In genomic region chr19:58854899-58855298, GRCm38 (mm10) we compare ENCODE assay signal across 20 mouse cellular contexts.
DNase-seq lines count a peak whose midpoint lies in the region; ATAC-seq and TF ChIP-seq lines count a peak whose summit lies in the region.
"Had no signal": no experiment of that assay in that cellular context is flagged by ENCODE, and none has a peak within 500 bp of the region (broad histone marks: within the 10 kb centered on the region; RNA-seq: fewer than 3 reads in every experiment).

No protein-coding gene starts in this region.

- H3K27ac ChIP-seq in layer of hippocampus, adult 2 months: 0 out of 2 replicates have a peak overlapping the region, but pooled peaks have one; percentile 23
- H3K27ac ChIP-seq: embryonic facial prominence, embryonic 10.5 days; embryonic facial prominence, embryonic 12.5 days; forebrain, embryonic 13.5 days; forebrain, embryonic 15.5 days had no signal

- H3K4me3 ChIP-seq in layer of hippocampus, adult 2 months: no peak overlapping the region
- H3K4me3 ChIP-seq: embryonic facial prominence, embryonic 10.5 days; embryonic facial prominence, embryonic 12.5 days; forebrain, embryonic 13.5 days; forebrain, embryonic 15.5 days had no signal

- ATAC-seq in granulocyte monocyte progenitor cell, adult 5-6 weeks (replicated peaks; ENCODE audit: poor library complexity, severe bottlenecking): peak; percentile 61
- ATAC-seq: forebrain, embryonic 13.5 days; forebrain, embryonic 15.5 days; forebrain, postnatal 0 days had no signal

- no peak for DNase-seq in layer of hippocampus, adult 2 months (ENCODE audit: low spot score in 2 of 2)
- no peak for DNase-seq in layer of hippocampus, postnatal 10 days (ENCODE audit: low spot score in 2 of 2)
- peak; percentile 58 for DNase-seq in testis, postnatal 14 days (ENCODE audit: low spot score)
- DNase-seq in testis, postnatal 10 days (ENCODE audit: low spot score): no peak
- no peak for DNase-seq in urinary bladder, postnatal 25 days (ENCODE audit: low spot score)
- no peak for DNase-seq in embryo, embryonic 10.5 days (ENCODE audit: low spot score)
- DNase-seq: adrenal gland, adult 2 months; adrenal gland, postnatal 10 days; adrenal gland, postnatal 25 days; cerebellum, adult 11-12 months; cerebellum, adult 2 months; cerebellum, adult 9-10 months; cerebellum, postnatal 10 days; cerebellum, postnatal 25 days; forebrain, postnatal 0 days had no signal

- TF ChIP-seq CTCF in layer of hippocampus, adult 2 months (conservative IDR thresholded peaks at IDR 0.05): no peak
